Mouse (Mus musculus): Measurements from ENCODE around the gene Aox3.

GRCm38 (mm10) chr1:58140607-58141006, 27.7 kb downstream of the Aox3 start:
- TF ChIP-seq CTCF (IDR thresholded peaks at IDR 0.05; ENCODE audit: low read depth, low read length) (0 out of 2 replicates have a peak, but pooled peaks have one; percentile 17), TAL1 (conservative IDR thresholded peaks at IDR 0.05; ENCODE audit: low read depth, low read length) (no peak), GATA1 (IDR thresholded peaks at IDR 0.05; ENCODE audit: borderline replicate concordance, low read length) (no peak), GATA2 (IDR thresholded peaks at IDR 0.05; ENCODE audit: borderline replicate concordance, low read depth, low read length) (no peak), POLR2AphosphoS5 (IDR thresholded peaks at IDR 0.05; ENCODE audit: insufficient replicate concordance, low read depth, low read length) (no peak)

Measured in G1E (cell line).